Mouse (Mus musculus) ovary, postnatal 14 days (tissue): ENCODE measurements around the gene 5031439G07Rik.

ENCODE experiments used
- DNase-seq: peaks from one replicate; pipeline ENCODE4 v3.0.0; 2022; ENCODE audit warnings: low spot score

Gene 5031439G07Rik

DNA sequence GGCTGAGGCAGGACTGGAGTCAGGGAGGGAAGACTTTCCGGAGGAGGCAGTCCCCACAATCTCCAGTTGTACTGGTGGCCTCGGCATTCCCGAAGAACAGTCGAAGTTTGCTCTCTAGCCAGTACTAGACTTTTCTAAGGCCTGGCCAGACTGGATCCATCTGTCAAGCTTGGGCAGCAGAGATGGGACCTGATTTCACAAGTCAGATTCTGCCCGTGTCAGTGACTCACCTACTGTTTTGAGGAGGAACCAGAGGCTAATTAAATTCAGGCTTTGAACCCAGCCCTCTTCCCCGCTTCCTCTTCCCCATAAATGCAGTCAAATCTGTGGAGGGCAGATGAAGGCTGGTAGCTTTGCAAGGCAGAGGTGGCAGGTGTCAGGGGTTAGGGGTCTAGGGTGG, 6.7 kb upstream of the 5031439G07Rik start:
- DNase-seq = no peak

DNA sequence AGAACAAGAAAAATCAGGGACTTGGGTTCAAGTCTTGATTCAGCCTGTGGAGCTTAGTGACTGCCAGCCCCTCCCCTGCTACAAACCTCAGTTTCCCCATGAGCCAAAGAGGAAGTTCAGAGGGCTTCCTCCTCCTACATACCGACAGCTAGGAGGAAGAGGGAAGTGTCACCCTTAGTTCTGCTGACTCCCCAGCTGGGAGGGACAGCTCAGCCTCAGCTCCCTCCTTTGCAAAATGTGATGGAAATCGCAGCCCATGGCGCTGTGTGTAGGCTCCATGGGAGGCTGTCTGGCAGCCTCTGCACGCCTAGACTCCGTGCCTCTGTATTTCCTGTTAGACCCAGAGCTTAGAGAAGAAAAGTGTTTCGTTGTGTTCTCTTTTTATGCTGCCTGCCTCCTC, 6.1 kb upstream of the 5031439G07Rik start:
- no peak for DNase-seq

DNA sequence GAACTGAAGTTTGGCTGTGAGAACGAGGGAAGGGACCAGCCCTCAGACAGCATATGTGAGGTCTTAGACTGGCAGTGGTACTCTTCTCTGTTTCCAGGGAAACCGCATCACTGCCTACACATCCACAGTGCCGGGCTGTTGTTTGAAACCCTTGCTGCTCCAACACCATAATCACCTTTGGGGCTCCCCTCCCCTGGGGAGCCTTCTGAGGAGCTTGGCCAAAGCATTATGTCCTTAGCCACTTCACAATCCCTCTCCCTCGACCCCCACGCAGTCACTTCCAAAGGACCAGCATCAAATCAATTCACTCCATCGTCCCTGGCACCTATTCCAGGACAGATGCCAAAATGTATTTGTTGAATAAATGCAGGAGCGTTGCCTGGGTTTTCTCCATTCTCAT, 1.4 kb upstream of the 5031439G07Rik start:
- DNase-seq = no peak

DNA sequence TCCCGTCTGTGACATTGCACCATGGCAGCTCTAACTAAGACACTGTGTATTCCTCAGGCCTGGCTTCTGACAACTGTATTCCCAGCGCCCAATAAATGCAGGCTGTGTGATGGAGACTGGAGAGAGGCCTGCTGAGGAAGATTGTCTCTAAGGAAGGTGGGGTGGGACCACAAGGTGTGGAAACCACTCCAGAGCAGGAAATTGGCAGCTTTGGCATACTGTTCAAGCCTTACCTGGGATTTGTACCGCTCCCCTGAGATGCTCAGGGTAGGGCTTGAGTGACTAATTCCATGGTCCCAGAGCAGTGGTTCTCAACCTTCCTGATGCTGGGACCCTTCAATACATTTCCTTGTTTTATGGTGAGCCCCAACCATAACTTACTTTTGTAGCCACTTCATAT, 747 bp upstream of the 5031439G07Rik start:
- no peak for DNase-seq

DNA sequence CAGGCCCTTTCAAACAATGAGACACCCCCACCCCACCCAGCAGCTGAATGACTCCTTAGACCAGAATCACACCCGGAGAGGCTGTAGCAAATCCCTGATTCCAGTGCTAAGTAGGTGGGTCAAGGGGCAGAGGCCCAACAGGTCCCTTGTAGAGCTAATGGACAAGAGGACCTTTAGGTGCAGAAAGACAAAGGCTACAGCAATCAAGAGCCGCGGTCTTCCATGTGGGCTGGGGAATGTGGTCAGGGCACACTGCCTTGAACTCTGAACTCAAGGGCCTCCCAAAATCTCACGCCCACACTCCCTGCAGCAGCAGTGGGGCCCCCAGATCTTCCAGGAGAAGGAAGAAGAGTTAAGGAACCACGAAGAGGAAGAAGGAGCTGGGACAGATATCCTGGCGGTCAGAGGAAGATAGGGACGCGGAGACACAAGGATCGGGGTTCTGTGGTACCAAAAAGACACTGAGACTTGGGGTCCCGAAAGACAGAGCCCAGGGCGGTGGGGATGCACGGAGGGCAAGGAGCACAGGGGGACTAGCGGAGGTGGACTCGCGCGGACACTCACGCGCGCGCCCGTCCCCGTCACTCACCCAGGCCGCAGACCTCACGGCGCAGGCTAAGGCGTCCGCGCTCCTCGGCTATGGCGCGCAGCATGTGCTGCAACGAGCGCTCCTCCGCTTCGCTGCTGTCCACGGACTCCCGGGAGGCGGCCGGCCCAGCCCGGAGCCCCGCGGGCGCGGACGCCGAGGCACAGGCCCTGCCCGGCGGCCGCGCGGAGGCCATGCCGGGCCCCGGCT, 1.1 kb downstream of the 5031439G07Rik start:
- peak; percentile 32 for DNase-seq

DNA sequence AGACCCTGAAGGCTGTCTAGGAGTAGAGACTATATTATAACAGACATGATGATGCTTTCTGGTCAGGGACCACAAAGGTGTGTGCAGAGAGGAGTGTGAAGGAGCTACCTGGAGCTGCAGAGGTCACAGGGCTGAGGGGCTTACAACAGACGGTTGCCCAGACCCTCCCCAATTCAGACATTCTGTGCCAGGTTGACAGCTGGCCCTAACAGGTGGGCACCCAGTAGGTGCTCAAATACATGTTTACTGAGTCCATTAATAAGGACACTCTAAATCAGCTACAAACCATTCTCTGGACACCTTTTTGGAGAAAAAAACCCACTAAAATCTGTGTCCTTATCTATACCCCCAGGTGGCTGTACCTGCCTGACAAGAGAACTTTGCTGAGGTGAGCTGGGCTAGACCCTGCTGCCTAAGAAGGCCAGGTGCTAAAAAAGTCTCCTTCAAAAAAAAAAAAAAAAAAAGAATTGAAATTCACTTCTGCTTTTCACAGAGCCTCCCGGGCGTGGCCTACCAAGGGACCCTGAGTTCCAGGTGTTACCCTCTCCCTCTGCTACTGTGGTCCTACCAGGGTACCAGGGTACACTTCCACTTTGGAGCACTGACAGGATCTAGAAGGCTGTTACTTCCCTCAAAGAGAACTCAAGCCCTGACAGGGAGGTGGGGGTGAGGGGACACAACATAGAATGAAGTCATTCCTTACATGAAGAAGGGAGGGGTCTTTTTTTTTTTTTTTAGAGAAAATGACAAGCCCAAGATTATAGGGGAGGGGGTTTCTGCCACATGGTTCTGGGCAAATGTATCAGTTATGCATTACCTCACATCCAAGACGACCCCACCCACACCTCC, 2.0 kb downstream of the 5031439G07Rik start:
- DNase-seq = no peak

DNA sequence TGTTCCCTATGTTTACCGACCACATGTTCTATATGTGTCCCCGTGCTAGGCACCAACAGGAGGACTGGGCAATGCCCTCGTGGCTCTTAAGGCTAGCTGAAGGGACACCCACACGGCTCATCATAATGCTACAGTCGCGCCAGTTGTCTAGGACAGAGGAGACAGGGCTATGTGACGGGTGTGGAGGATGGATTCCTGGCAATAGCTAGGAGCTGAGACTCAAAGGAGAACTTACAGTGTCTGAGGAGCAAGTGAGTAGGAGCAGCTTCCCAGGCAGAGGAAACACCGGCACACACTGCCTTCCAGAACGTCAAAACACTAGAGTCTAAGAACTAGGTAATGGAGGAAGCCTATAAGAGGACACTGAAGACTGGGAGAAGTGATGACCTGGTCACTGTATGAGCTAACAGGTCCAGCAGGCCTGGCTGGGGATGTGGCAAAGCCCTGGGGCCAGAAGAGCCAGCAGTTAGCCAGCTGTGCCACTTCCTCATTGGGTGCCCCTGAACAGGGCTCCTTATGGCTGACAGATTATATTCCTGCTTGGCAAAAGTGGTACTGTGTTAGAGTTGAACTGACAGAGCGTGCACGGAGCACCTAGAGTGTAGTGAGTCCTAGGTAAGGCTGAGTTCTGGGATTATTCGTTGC, 2.7 kb downstream of the 5031439G07Rik start:
- DNase-seq = no peak

DNA sequence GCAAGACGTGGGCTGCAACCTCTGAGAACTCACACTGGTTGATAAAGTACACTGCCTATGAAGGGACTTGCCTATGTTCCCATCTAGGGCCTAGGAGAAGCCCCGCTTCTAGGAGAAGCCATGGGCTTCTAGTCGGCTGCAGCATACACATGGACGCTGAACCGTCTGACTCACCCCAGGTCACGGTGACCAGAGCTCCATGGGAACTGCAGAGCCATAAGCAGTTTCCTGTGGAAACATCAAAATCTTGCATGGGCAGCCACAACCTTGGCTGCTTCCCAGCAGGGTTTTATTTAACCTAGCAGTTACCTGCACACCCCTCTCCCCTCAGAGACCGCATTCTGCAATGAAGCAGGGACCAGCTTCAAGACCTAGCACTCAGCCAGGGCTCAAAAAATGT, 4.6 kb downstream of the 5031439G07Rik start:
- DNase-seq = no peak

DNA sequence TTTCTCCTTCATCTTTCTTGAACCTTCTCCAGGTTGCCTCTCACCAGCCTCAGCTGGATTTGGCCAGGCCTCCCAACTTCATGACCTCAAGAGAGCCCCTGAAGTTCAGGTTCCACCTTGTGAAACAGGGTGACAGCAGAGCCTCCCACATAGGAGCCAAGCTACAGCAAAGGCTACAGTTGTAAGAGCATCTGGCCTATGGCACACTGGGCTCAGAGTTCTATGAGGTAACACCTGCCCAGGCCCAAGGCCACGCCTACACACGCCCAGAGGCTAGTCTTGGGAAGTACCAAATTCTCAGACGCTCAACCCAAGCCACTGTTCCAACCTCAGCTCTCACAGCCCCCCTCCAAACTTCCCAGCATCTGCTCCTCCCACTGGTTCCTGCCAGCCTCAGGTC, 5.5 kb downstream of the 5031439G07Rik start:
- no peak for DNase-seq

DNA sequence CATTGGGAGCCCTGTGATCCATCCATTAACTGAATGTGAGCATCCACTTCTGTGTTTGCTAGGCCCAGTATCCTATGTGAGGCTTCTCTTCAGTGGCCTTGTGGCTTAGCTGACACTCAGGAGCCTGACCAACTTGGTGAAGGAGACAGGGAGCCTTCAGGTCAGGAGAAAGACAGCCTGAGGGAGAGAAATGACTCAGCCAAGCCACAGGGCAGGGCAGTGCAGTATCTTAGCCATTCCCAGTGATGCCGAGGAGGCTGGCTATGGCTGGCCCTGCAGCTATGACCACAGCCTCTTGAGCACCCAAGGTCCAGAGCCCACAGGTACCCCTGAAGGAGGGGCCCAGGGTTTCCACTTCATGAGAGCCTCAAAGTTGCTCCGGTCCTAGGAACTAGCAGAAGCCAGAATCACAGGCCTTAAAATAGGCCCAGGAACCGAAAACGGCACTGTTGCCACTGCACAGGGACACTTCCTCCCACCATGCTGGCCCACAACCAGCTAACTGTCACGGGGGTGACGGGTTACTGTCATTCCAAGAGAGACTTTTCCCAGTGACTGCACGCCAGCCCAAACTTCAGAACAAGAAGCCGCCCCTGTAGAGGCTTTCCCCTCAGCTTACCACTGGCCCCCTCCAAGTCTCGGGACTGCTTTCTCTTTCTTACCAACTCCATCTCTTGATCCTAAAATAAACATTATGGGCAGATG, 6.6 kb downstream of the 5031439G07Rik start:
- no peak for DNase-seq

DNA sequence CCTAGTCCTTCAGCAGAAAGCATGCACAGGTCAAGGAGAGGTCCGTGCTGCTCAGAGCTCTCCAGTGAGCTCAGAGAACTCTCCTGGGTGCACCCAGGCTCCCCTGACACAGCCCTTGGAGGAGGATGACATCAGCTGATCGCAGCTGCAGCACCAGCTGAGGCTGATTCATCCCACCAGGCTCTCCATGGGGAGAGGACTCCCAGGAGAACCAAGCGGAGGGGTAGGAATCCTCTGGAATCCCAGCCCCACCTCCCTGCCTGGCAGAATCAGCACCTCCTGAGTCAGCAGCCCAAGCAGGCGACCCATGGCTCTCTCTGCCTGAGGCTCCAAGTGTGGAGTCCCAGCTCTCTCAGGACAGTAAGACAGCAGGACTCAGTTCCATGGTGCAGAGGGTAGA, 12.6 kb downstream of the 5031439G07Rik start:
- no peak for DNase-seq

DNA sequence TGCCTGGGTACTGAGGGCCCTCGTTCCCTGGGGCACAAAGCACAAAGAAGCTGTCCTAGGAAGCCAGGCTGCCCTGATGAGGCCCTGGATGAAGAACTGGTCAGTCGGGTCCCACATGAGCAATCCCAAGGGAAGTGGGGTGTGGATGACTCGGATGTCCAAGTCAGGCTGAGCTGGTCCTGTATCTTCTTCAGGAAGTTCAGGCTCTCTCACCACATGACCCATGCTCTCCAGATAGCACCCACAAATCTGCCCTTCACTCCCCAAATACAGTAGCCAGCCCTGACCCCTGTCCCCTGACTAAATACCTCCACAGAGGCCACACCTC, 14.8 kb downstream of the 5031439G07Rik start:
- no peak for DNase-seq

DNA sequence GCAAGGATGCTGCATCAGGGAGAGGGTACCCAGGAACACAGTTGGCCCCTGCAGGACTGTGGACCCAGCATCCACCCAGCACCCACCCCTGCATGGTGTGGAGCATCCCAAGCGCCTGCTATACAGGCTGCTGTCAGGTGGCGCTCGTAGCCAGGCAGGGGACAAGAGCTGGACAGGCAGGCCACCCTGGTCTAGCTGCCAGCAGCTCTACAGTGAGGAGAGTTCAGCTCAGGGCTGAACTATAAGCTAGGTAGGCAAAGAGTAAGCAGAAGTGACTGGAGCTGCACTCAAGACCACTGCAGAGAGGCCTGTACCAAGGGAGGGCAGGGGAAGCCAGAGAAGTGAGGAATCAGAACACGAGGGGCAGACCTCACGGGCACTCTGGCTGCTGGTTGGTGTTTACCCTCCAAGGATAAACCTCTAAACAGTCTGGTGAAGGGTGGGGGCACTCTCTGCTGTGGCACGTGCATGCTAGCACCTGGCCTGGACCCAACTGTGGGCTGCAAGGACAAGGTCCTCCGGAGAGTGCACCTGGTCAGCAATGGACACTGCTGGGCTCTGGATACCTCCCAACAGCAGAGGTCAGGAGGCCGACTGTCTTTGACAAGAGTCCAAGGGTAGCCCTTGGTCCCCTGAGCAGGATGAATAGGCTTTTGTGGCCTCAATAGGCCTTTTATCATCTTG, 15.3 kb downstream of the 5031439G07Rik start:
- no peak for DNase-seq

DNA sequence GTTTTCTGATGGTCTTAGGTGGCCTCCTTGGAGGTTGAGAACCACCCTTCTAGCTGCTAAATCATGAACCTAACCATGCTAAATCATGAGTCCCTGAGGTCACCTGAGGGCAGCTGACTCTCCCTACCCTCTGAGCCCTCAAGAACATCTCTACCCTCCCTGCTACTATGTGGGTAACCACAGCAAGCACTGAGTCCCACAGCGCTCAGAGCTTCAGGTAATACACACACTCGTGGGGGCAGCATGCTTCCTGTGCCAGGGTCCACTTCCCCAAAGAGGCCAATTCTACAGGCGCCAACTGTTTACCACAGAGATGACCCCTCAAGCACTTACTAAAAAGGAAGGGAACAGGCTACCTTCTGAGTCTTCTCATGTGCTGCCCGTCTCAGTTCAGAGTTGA, 19.8 kb downstream of the 5031439G07Rik start:
- no peak for DNase-seq

DNA sequence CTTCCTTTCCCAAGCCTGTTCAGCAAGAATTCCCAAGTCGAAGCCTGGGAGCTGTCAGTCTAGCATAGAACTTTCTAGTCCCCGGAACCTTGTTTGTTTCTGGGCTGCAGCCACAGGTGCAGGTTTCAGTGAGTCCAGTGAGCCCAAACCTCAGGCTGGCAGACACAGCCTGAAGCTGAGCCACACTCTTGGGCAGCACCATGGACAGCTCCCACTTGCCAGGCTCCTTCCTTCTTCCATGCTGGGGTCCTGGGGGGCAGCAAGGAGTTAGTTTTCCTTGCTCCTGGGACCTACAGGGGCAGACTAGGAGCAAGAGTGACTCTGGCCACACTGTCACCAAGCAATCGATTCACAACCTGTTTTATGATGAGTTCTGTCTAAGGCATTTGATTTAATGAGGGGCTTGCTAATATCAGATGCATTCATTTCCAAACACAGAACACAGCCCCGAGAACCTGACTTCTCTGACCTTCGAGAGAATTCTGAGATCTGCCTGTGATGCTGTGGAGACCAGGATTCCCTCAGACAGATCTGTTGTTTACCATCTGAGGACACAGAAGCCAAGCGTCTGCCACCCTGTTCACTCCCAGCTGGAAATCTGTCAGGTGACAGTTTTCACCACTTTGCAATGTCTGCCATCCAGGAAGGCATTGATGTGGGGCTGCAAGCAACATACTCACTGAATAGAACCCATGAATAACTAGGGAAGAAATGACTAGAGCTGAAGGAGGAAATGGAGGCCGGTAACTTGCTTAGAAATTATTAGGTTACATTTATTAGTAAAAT, 22.6 kb downstream of the 5031439G07Rik start:
- peak; percentile 48 for DNase-seq

DNA sequence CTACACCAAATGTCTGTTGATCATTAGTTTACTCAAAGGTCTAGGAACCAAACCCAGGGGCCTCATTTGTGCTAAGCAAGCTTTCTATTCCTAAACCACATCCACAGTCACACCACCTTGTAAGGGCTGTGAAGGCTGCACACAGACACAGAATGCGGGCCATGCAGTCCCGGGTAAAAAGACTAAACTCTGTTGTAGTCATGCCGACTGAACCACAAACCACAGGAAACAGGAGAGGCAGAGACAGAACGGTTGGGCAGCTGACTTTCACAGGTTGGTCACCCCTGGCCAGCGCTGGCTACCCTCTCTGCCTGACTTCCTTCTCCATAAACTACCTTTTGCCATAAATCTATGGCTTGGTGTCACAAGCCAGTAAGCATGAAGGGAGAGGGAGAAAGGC, 23.6 kb downstream of the 5031439G07Rik start:
- DNase-seq = no peak

DNA sequence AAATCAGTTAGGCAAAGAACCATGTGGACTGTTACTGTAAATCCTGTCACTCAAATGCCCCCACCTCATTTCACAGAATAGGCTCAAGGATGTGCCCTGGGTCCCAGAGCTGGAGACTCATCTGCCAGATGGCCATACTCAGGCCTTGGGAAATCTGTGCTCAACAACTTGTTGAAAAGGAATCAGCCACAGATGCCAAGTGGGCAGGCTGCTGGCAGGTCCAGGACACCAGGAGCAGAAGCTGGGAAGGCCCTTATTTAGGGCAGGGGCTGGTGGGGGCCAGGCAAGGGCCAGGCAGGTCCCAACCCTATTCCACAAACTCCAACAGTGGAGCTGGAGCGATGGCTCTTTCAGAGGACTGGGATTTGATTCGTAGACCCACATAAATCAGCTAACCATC, 25.8 kb downstream of the 5031439G07Rik start:
- no peak for DNase-seq

DNA sequence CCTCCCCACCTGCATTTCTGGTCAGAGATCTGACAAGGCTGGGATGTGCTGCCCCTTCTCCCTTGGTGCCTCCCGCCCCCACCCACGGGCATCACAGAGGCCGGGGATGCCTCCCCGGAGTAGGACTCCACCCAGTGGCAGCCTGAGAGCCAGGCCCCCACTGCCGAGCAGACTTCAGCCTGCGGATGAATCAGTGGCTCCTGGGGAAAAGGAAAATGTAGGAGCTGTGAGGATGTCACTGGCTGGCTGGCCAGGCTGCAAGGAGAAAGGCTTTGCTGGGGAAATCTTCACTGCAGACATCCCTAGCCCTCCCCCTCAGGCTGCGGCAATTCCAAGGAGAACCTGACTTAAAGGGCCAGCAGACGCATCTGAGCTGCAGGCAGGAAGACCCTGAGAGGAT, 27.7 kb downstream of the 5031439G07Rik start:
- no peak for DNase-seq

DNA sequence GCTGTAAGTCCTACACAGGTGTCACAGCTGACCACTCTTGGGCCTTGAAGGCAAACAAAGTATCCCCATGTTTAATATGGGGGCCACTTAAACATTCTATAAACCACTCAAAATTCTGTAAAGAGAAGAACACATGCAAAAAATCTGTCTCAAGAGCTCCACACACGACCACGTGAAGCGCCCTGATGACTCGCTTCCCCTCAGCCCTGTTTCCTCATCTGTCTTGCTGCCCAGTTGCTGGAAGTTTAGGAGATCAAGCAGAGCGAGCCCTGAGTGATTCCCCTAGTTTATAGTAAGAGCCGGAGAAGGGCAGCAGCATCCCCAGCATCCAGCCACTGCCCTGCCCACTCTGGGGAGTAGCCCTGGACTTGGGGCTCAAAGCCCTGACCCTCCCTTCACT, 28.5 kb downstream of the 5031439G07Rik start:
- no peak for DNase-seq

DNA sequence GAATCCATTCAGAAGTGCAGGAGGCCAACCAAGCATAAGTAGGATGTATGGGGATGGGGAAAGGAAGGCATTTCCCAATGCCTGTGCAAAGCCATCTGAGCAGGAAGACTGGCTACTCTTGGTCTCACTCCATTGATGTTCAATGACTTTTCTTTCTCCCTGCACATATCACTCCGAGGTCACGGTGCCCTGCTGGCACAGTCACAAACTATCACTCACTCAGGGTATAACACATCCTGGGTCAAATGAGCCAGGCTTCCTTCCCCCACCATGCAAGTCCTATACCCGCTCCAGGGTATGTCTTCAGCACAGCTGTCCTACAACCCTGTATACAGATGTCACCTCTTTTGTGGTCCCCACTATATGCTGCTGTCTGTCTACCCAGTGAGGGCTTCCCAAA, 30.0 kb downstream of the 5031439G07Rik start:
- no peak for DNase-seq

DNA sequence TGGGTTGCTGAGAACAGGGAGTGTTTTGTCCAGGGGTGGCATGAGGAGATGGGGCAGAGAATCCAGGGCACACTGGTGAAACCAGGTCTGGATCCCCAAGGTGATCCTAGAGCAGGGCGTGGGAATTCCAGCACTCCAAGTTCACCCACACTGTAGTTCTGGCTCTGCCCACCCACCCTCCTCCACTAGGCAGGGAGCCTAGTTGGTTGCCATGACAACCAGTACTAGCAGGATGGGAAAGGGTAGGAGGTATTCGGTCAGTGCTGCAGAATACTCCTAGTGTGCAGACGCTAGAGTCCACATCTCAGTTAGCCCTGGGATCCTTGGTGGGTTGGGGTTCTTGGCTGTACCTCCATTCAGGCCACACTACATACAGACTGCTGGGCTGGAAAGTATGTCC, 30.5 kb downstream of the 5031439G07Rik start:
- DNase-seq = no peak
